Mouse (Mus musculus): ENCODE data around the gene Inpp5k. TPM values are rescaled to one million over a fixed set of nuclear protein-coding genes. Genes with fewer than 3 reads are reported as not detected.
A peak's percentile ranks its signal among the peaks of the same experiment; 100 is the strongest.
"Not testable (repeated sequence)": the region's sequence is repeated elsewhere in the genome, so short reads cannot be mapped to it uniquely, and the experiment has no call there.

Inpp5k gene
- 10 to 100 TPM; 30.7 to 43.0 TPM for total RNA-seq (2021)
- long read RNA-seq, experiment 1, transcript Inpp5k-201 (12 exons, 2,679 nt) = major isoform, 28 of 39 reads
- long read RNA-seq, experiment 1, partial matches to known transcripts = 7 of 39 reads
- long read RNA-seq, experiment 1, other reads (novel, unspliced or antisense) = 2 of 39 reads
- long read RNA-seq, experiment 2, transcript Inpp5k-201 (12 exons, 2,679 nt) = major isoform, 37 of 42 reads
- long read RNA-seq, experiment 2, partial matches to known transcripts = 2 of 42 reads
- long read RNA-seq, experiment 2, other reads (novel, unspliced or antisense) = 2 of 42 reads

DNA sequence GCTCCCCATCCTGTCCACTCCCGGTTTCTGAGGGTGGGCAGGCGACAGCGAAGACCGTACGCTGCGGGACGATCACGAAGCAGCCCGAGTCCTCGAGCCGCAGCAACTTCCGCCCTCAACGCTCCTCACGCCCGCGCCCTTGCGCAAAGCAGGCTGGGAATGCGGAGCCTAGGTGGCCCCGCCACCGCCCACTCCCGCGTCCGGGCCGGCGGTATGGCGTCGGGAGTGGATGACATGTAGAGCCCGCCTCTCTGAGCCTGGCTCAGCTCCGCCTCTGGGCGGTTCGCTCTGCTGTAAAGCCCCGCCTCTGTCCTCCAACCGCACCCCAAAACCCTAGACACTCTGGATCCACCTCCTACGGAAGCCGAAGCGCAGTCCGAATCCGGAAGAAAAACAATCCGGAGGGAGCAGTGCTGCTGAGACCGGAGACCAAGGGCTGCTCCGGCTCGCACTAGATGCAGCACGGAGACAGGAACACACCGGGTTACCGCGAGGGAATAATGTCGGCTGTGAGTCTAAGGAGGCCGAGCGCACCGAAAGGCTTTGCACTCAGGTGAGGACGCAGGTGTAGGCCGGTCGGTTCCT, at the start of gene Inpp5k:
Inpp5k (plus strand) TSS at position 344 of the 585 bp plus-strand sequence.
- DNase-seq = peak; percentile 96

DNA sequence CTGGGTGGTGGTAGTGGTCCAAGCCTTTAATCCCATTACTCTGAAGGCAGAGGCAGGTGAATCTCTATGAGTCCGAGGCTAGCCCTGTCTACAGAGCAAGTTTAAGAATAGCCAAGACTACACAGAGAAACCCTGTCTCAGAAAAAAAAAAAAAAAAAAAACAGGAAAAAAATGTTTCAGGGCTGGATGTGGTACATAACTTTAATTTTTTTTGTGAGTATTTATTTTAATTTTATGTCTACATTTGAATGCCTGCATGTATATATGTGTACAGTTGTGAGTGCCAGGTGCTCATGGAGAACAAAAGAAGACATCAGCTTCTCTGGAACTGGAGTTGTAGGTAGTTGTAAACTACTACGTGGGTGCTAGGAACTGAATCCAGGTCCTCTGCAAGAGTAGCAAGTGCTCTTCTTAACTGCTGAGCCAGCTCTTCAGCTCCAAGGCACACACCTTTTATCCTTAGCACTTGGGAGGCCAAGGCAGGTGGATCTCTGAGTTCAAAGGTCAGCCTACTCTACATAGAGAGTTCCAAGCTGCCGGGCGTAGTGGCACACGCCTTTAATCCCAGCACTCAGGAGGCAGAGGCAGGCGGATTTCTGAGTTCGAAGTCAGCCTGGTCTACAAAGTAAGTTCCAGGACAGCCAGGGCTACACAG, 49.2 kb upstream of the Inpp5k start:
- no peak for DNase-seq

GRCm38 (mm10) chr11:75583521-75583920, 47.3 kb upstream of the Inpp5k start:
- DNase-seq = no peak

- DNase-seq = no peak
These were observed 45.7 kb upstream of the Inpp5k start for GRCm38 (mm10) chr11:75585061-75585460.

DNA sequence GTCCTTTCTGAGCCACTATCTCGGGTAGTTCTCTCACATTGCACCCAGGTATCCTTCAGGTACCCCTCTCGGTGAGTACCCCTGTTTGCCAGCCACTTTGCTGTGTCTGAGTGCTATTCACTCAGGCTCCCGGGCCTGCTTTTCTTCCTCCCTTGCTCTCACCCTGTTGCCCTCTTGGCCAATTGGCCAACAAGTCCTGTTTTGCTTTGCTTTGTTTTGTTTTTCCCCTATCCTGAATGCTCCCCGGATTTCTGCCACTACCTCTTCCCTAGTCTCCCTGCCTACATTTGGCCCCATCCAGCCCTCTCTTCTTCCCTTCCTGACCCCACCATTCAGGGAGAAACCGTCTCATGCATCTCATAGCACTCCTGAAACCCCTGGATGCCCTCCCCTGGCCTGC, 44.8 kb upstream of the Inpp5k start:
- DNase-seq = no peak

DNA sequence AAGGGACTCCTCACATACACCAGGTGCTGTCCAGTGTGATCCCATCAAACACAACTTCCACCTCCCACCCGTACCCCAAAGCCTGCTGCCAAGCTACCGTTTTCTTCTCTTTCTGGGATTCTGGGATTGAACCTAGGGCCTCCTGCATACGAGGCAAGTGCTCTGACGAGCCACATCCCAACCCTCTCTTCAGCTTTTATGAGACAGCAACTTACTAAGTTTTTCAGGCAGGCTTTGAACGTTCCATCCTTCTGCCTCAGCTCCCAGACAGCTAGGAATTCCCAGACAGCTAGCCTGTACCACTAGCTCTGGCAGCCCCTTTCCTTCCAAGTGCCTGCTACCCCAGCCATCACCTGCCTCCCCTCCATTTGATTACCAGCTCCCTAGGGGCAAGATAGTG, 43.8 kb upstream of the Inpp5k start:
- DNase-seq = no peak

DNA sequence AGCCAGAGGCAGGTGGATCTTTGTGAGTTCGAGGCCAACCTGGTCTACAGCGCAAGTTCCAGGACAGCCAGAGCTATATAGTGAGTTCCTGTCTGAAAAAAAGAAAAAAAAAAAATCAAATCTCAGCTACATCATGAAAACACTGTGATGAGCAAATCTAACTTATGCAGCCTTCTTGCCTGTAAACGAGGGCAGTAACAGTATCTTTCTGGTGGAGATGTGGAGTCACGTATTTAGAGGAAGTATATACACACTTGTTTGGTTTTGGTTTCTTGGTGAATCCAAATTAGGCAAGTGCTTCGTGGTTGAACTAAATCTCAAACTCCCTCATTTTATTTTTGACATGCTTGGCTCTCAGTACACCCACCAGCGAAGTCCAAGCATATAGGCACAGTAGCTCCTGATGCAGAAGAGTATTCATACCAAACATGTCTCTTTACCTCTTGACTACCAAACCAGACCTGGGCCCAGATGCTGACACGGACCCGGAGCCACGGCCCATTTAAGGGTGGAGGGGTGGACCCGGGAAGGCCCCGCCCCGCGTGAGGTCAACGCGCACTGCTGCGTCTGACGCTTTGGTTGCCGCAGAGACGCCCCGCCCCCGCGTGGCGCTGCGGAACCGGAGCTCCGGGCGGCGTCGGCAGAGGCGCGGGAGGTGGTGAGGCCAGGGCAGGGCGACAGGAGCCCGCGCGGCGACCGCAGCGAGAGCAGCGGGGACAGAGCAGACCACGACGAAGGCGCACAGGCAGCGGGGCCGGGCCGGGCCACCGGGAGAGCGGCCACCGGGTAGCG, 43.1 kb upstream of the Inpp5k start, which contains the start of gene Pitpna:
Pitpna (plus strand) TSS at position 605 of the 792 bp plus-strand sequence.
- peak; percentile 98 for DNase-seq

- no peak for DNase-seq
These were observed 42.4 kb upstream of the Inpp5k start for GRCm38 (mm10) chr11:75588285-75588941.

DNA sequence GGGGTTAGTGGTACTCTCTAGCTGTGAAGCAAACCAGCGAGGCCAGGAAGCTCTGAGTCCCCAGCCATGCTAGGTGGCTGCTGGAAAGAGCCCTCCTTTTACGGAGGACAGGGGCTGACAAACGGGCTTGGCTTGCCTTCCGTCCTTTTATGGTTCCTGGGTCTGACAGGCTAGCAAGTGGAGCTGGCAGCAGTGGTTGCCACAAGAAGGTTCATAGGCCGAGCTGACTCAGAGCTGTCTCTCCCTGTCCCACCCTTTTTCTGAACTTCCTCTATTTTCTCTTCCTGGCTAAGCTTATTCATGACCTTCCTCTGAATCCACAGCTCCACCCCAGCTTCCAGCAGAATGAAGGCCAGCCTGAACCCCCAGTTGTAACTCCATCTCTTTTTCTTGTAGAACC, 38.2 kb upstream of the Inpp5k start:
- no peak for DNase-seq

- no peak for DNase-seq
These were observed 36.4 kb upstream of the Inpp5k start for GRCm38 (mm10) chr11:75594431-75594830.

DNA sequence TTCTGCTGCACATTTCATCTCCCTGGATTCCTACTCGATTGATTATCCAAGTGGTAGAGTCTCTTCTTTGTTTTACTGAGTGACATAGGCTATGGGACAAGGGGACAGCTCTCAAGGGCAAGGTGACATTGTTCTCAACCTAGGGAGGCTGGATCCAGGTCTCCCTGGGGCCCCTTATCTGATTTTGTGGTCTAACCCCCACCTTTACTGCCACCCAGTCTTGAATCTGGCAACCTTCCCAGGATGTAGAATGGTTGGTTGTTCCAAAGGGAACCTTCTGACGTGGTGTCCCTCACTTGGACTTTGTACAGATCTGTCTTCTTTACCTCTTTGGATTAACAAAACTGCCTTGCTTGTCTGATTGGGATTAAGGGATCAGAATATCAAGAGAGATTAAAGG, 35.4 kb upstream of the Inpp5k start:
- DNase-seq = no peak

- DNase-seq = peak; percentile 40
These were observed 35.0 kb upstream of the Inpp5k start for GRCm38 (mm10) chr11:75595816-75596215.

DNA sequence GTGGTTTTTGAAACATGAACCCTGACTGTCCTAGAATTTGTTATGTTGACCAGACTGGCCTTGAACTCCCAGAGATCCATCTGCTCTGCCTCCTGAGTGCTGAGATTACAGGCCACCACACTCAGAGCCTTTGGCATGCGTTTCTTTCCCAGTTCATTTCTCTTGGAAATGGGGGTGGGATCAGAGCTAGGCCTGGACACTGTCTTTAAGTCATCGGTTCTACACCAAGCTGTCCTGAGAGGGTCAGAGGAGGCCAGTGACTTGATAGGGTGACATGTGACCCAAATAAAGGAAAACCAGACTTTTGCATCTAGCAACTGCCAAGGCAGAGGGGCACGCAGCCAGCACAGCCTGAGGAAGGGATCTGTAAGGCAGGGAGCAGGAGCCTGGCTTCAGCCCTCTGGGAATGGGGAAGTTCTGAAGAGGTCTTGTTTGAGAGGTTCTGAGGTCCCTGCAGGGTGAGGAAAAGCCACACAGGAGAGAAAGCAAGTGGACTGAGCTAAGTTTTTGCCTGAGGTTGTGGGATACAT, 34.0 kb upstream of the Inpp5k start:
- peak; percentile 74 for DNase-seq

GRCm38 (mm10) chr11:75598004-75598403, 32.8 kb upstream of the Inpp5k start:
- no peak for DNase-seq

DNA sequence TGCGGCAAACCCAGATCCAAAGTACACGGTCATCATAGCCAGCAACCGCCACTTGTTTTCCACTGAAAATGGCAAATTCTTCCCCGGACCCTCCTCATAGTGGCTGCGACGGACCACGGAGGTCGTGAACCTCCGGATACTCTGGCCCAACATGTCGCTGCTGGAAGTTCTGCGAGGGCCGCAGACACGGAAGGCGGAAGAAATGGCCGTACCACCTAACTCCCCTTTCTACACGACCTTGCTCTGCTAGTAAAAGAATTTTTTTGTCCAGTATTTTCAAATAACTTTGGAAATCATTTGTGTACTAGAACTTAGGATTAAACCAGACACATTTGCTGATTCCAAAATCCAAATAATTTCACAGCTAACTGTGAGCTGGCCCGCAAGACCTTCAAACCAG, 31.0 kb upstream of the Inpp5k start:
- DNase-seq = not testable (repeated sequence)

DNA sequence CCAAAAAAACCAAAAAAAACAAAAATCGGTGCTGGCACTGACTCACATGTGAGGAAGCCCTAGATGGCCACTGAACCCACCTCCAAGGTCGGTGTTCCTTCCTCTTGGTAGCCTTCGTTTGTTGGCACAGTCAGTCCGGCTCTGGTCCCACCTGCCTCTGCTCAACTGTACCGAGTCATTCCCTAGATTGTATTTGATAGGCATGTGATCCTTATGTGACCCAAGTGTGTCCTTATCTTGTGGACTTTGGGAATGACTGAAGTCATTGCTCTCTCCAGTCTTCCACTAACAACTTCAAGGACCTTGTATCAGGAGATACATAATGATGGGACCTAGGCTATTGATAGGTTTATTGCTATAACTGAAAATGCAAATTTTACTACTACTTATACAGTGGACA, 26.0 kb upstream of the Inpp5k start:
- no peak for DNase-seq

DNA sequence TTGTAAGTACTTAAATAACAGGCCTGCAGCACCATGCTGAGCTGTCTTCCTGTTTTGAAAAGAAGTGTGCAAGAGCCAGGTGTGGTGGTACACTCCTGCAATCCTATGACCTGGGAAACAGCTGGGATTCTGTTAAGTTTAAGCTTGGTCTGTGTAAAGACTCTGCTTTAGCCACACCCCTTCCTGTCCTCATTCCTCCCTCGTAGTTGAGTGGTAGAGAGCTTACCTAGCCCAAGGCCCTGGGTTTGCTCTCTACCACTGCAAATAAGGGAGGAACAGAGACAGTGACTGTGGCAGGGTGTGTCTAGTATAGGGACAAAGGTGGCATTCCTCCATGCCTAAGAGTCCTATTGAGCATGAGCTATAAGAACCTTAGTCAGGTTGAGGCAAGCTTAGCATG, 25.5 kb upstream of the Inpp5k start:
- no peak for DNase-seq

DNA sequence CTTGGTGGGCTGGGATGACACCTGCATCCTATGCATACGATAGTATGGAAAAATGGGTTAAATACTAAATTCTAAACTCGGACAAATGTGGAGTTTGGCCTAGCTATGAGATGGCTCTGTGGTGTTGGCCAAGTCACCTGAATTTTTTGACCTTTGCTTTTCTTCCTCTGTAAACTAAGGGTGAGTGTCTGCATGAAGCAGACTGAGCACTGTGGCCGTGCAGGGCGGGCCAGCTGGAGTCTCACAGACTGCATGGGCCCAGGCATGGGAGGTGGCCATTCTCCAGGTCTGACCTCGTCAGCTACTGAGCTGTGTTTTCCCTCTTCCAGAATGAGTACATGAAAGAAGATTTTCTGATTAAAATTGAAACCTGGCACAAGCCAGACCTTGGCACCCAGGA, 22.0 kb upstream of the Inpp5k start:
- no peak for DNase-seq

GRCm38 (mm10) chr11:75610021-75610420, 20.8 kb upstream of the Inpp5k start:
- no peak for DNase-seq

GRCm38 (mm10) chr11:75614769-75615168, 16.0 kb upstream of the Inpp5k start:
- no peak for DNase-seq

DNA sequence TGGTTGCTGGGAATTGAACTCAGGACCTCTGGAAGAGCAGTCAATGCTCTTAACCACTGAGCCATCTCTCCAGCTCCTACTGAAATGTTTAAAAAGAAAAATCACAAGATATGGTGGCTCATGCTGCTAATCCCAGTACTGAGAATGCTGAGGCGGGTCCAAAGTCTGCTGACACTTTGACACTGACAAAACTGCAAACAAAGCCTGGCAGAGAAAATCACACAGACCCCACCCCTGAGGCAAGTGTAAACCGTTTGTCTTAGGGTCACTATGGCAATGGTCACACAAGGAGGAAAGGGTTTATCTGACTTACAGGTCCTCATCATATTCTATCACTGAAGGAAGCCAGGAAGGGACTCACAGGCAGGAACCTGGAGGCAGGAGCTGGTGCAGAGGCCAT, 15.2 kb upstream of the Inpp5k start:
- DNase-seq = no peak

GRCm38 (mm10) chr11:75619133-75619532, 11.7 kb upstream of the Inpp5k start:
- no peak for DNase-seq

Data from adrenal gland, postnatal 10 days (tissue).